In genomic region chr11:22125188-22125587, GRCm38 (mm10) we compare ENCODE assay signal across 16 mouse cellular contexts.
A peak's percentile ranks its signal among the peaks of the same experiment; 100 is the strongest.
DNase-seq lines count a peak whose midpoint lies in the region; ATAC-seq lines count a peak whose summit lies in the region.
"Had no signal": no experiment of that assay in that cellular context is flagged by ENCODE, and none has a peak within 500 bp of the region (broad histone marks: within the 10 kb centered on the region; RNA-seq: fewer than 3 reads in every experiment).

No protein-coding gene starts in this region.

- DNase-seq in frontal cortex, postnatal 14 days (ENCODE audit: low spot score in 2 of 2), result no peak
- peak; percentile 9 for DNase-seq in right cerebral cortex, adult 18-20 months
- DNase-seq in right cerebral cortex, postnatal 4 days, result no peak
- DNase-seq: adrenal gland, adult 2 months; adrenal gland, postnatal 10 days; adrenal gland, postnatal 25 days; B cell, adult 2 months; cerebellum, adult 11-12 months; cerebellum, adult 9-10 months; cerebellum, postnatal 10 days; cerebellum, postnatal 25 days; forebrain, postnatal 0 days had no signal

- ATAC-seq in frontal cortex, adult (ENCODE audit: low TSS enrichment), result peak; percentile 92
- ATAC-seq in CD4-positive, CD25-positive, alpha-beta regulatory T cell, adult 4 months, result no peak
- ATAC-seq: forebrain, embryonic 13.5 days; forebrain, embryonic 15.5 days; forebrain, postnatal 0 days had no signal
